Mouse (Mus musculus): Measurements from ENCODE around the gene Fam173b. TPM values are rescaled to one million over a fixed set of nuclear protein-coding genes. Genes with fewer than 3 reads are reported as not detected.

Gene Fam173b
- polyA plus RNA-seq, 1 experiment = 34.0 TPM

DNA sequence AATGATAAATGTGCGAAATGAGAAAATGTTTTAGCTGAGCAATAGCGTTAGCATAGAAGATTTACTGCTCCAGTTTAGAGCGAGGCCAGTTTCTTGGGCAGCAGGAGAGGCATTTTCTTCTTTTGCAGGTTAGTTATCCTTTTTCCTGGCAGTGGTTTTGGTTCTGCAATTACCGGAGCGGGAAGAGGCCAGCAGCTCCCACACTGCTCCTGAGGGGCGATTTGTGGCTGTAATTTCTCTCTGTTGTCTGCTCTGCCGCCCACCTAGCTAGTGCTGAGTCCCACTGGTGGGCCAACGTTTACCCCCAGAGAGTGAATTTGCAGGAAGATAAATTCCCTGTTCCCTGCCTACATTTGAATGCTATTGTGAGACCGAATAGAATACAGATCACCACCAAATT lies 59.2 kb downstream of the Fam173b start:
- no peaks in the 10 kb centered on the region for H3K79me3 ChIP-seq (ENCODE audit: low read depth)

DNA sequence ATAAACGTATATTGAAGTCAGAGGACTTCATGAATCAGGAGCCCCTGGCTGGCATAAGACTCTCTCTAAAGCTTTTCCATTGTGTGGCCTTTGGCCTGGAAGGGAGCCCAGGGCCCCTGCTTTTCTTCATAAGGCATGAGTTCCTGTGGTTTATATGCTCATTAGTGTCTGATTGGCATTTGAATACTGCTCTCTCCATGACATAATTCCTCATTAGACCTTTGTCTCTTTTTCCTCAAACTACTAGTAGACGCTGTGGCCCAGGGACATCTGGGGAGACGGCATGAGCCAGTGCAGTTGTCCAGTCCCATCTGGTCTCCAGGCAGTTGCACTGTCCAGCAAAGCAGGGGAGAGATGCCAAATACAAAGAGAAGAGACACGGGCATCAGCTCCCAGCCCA lies 60.1 kb downstream of the Fam173b start:
- H3K36me3 ChIP-seq (ENCODE audit: control insufficient read depth, insufficient read depth) = no peaks in the 10 kb centered on the region
- TF ChIP-seq MAX (IDR thresholded peaks at IDR 0.05) = no peak
- TF ChIP-seq CTCF (IDR thresholded peaks at IDR 0.05; ENCODE audit: control insufficient read depth, insufficient read depth, insufficient read length) = no peak
- TF ChIP-seq FOSL1 (IDR thresholded peaks at IDR 0.05; ENCODE audit: insufficient read depth, low read length, poor library complexity, severe bottlenecking) = no peak
- no peak for TF ChIP-seq USF1 (IDR thresholded peaks at IDR 0.05; ENCODE audit: low read depth)
- TF ChIP-seq CEBPB (IDR thresholded peaks at IDR 0.05; ENCODE audit: low read depth) = no peak
- TF ChIP-seq MYOG (IDR thresholded peaks at IDR 0.05; ENCODE audit: control insufficient read depth, extremely low read depth, insufficient read length) = no peak
- no peak for TF ChIP-seq MYOD1 (IDR thresholded peaks at IDR 0.05; ENCODE audit: control insufficient read depth, insufficient read length, low read depth)
- peaks cover 23% of the 10 kb centered on the region for H3K27me3 ChIP-seq (ENCODE audit: control insufficient read depth, insufficient read depth, insufficient read length)
- H3K79me3 ChIP-seq (ENCODE audit: low read depth) = no peaks in the 10 kb centered on the region
- no peaks in the 10 kb centered on the region for H3K79me2 ChIP-seq (ENCODE audit: control insufficient read depth, insufficient read depth)
- no peak overlapping the region for H3ac ChIP-seq (ENCODE audit: control insufficient read depth, insufficient read length, low read depth)
- no peak overlapping the region for H3K4me3 ChIP-seq (ENCODE audit: insufficient read depth, poor library complexity, severe bottlenecking)

More for the DNA sequence above, 59.2 kb downstream of the Fam173b start:
- no peaks in the 10 kb centered on the region for H3K79me2 ChIP-seq (ENCODE audit: control insufficient read depth, insufficient read depth)
- peaks cover 23% of the 10 kb centered on the region for H3K27me3 ChIP-seq (ENCODE audit: control insufficient read depth, insufficient read depth, insufficient read length)
- H3K36me3 ChIP-seq (ENCODE audit: control insufficient read depth, insufficient read depth) = no peaks in the 10 kb centered on the region
- no peak overlapping the region for H3ac ChIP-seq (ENCODE audit: control insufficient read depth, insufficient read length, low read depth)
- no peak overlapping the region for H3K4me3 ChIP-seq (ENCODE audit: insufficient read depth, poor library complexity, severe bottlenecking)
- TF ChIP-seq CEBPB (IDR thresholded peaks at IDR 0.05; ENCODE audit: low read depth) = no peak
- no peak for TF ChIP-seq MYOD1 (IDR thresholded peaks at IDR 0.05; ENCODE audit: control insufficient read depth, insufficient read length, low read depth)
- TF ChIP-seq CTCF (IDR thresholded peaks at IDR 0.05; ENCODE audit: control insufficient read depth, insufficient read depth, insufficient read length) = no peak
- TF ChIP-seq FOSL1 (IDR thresholded peaks at IDR 0.05; ENCODE audit: insufficient read depth, low read length, poor library complexity, severe bottlenecking) = no peak
- TF ChIP-seq MAX (IDR thresholded peaks at IDR 0.05) = no peak
- TF ChIP-seq USF1 (IDR thresholded peaks at IDR 0.05; ENCODE audit: low read depth) = no peak
- no peak for TF ChIP-seq MYOG (IDR thresholded peaks at IDR 0.05; ENCODE audit: control insufficient read depth, extremely low read depth, insufficient read length)

DNA sequence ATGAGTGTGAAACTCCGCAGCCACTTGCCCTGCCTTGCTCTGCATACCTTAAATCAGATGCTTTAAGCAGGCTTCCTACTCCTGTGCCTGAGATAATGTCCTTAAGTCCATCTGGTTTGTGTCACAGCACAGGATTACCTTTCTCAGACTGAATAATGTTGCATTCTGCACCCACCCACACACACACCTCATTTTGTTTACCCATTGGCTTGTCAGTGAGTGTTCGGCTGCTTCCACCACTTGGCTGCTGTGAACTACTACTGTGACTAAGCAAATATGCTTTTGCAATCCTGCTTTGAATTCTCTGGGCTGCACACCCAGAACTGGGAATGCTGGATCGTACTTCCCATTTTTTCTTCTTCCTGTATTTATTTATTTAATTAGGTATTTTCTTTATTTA lies 61.4 kb downstream of the Fam173b start:
- Histone ChIP-seq H3K27me3 (ENCODE audit: control insufficient read depth, insufficient read depth, insufficient read length) (peaks cover 23% of the 10 kb centered on the region), H3K4me3 (ENCODE audit: insufficient read depth, poor library complexity, severe bottlenecking) (no peak overlapping the region), H3K79me2 (ENCODE audit: control insufficient read depth, insufficient read depth) (no peaks in the 10 kb centered on the region), H3K36me3 (ENCODE audit: control insufficient read depth, insufficient read depth) (no peaks in the 10 kb centered on the region), H3ac (ENCODE audit: control insufficient read depth, insufficient read length, low read depth) (no peak overlapping the region), H3K79me3 (ENCODE audit: low read depth) (no peaks in the 10 kb centered on the region)
- no peak for TF ChIP-seq MYOG (IDR thresholded peaks at IDR 0.05; ENCODE audit: control insufficient read depth, extremely low read depth, insufficient read length)
- TF ChIP-seq CEBPB (IDR thresholded peaks at IDR 0.05; ENCODE audit: low read depth) = no peak
- no peak for TF ChIP-seq USF1 (IDR thresholded peaks at IDR 0.05; ENCODE audit: low read depth)
- no peak for TF ChIP-seq MAX (IDR thresholded peaks at IDR 0.05)
- no peak for TF ChIP-seq MYOD1 (IDR thresholded peaks at IDR 0.05; ENCODE audit: control insufficient read depth, insufficient read length, low read depth)
- TF ChIP-seq CTCF (IDR thresholded peaks at IDR 0.05; ENCODE audit: control insufficient read depth, insufficient read depth, insufficient read length) = no peak
- TF ChIP-seq FOSL1 (IDR thresholded peaks at IDR 0.05; ENCODE audit: insufficient read depth, low read length, poor library complexity, severe bottlenecking) = no peak

Other genes with a start within 250 kb of the Fam173b start
- gene Ankrd33b, start 234.1 kb upstream of the Fam173b start, polyA plus RNA-seq (2012; fragmentation: generic; extraction: Trizol) = 6.1 TPM
- 3.7 TPM for gene Ropn1l, start 148.1 kb upstream of the Fam173b start, polyA plus RNA-seq (2012; fragmentation: generic; extraction: Trizol)
- 22.5 TPM for gene March6, start 70.8 kb upstream of the Fam173b start, polyA plus RNA-seq (2012; fragmentation: generic; extraction: Trizol)
- 5.3 TPM for gene Cmbl, start 36.5 kb upstream of the Fam173b start, polyA plus RNA-seq (2012; fragmentation: generic; extraction: Trizol)
- 619 TPM for gene Cct5, start within 50 bp of the Fam173b start, polyA plus RNA-seq (2012; fragmentation: generic; extraction: Trizol)

Data from C2C12 (cell line).